Mouse (Mus musculus) neural tube, embryonic 15.5 days (tissue): ENCODE measurements at regions not wholly inside any gene's neighbourhood (a gene's known extent, or its start where the extent isn't known, plus 50 kb on each side); places are given as distances from the start of the nearest gene placed in this dataset.
A peak's percentile ranks its signal among the peaks of the same experiment; 100 is the strongest.

ENCODE experiments used
- ATAC-seq: fragments of 200-750 bp; cut with Nextera tagmentation; 2 replicates; pipeline ENCODE4 v1.8.0; 2017; ENCODE audit warnings: mild to moderate bottlenecking, moderate TSS enrichment, moderate library complexity; ENCODE audit not compliant: low FRiP score
- H3K27ac ChIP-seq: fragments of 300-500 bp; sonication (generic); replicated peaks from 2 replicates; pipeline ENCODE4 v1.5.1; 2015; ENCODE audit warnings: mild to moderate bottlenecking, inconsistent platforms
- H3K27me3 ChIP-seq: fragments of 300-500 bp; sonication (generic); replicated peaks from 2 replicates; pipeline ENCODE4 v1.6.1; 2015; ENCODE audit warnings: inconsistent platforms
- H3K36me3 ChIP-seq: fragments of 300-500 bp; sonication (generic); 2 replicates; pipeline ENCODE4 v1.6.1; 2015; ENCODE audit warnings: inconsistent platforms
- H3K4me1 ChIP-seq: fragments of 300-500 bp; sonication (generic); 2 replicates; pipeline ENCODE4 v1.6.1; 2015; ENCODE audit warnings: inconsistent platforms
- H3K4me2 ChIP-seq: fragments of 300-500 bp; sonication (generic); 2 replicates; pipeline ENCODE4 v1.6.1; 2015; ENCODE audit warnings: inconsistent platforms, mild to moderate bottlenecking, moderate library complexity
- H3K4me3 ChIP-seq: fragments of 300-500 bp; sonication (generic); replicated peaks from 2 replicates; pipeline ENCODE4 v1.5.1; 2015; ENCODE audit warnings: mild to moderate bottlenecking, inconsistent platforms
- H3K9ac ChIP-seq: fragments of 300-500 bp; sonication (generic); replicated peaks from 2 replicates; pipeline ENCODE4 v1.6.1; 2015; ENCODE audit warnings: mild to moderate bottlenecking, inconsistent platforms
- H3K9me3 ChIP-seq: fragments of 300-500 bp; sonication (generic); replicated peaks from 2 replicates; pipeline ENCODE4 v1.6.1; 2016; ENCODE audit warnings: inconsistent platforms
- WGBS: fragments of 180-500 bp; shearing (Covaris S2); methylation state at CpG from one replicate; pipeline ENCODE4 v1.1.7; 2015; ENCODE audit warnings: mixed read lengths; 5-methylcytosine and 5-hydroxymethylcytosine counted together

- Histone ChIP-seq H3K9me3 (no peaks in the 10 kb centered on the region), H3K4me1 (peaks cover 10% of the 10 kb centered on the region), H3K27ac (peak overlapping the region; percentile 37; the same call in 1 of the 2 replicates), H3K27me3 (no peaks in the 10 kb centered on the region), H3K4me3 (no peak overlapping the region), H3K4me2 (no peak overlapping the region), H3K36me3 (no peaks in the 10 kb centered on the region), H3K9ac (no peak overlapping the region)
- no peak for ATAC-seq
- WGBS, result 23% methylated on average over 2 of the region's 2 CpGs
These were observed 104.7 kb upstream of the Camk2d start for GRCm38 (mm10) chr3:126491251-126491913.

GRCm38 (mm10) chr3:126491914-126492265 lies 104.2 kb upstream of the Camk2d start:
- Histone ChIP-seq H3K9ac (no peak overlapping the region), H3K4me2 (no peak overlapping the region), H3K27me3 (no peaks in the 10 kb centered on the region), H3K27ac (peak overlapping the region; percentile 37; the same call in 1 of the 2 replicates), H3K36me3 (no peaks in the 10 kb centered on the region), H3K4me1 (peaks cover 10% of the 10 kb centered on the region), H3K9me3 (no peaks in the 10 kb centered on the region), H3K4me3 (no peak overlapping the region)
- WGBS, result 77% methylated on average over 3 of the region's 3 CpGs
- no peak for ATAC-seq

GRCm38 (mm10) chr3:126498823-126499222 lies 97.3 kb upstream of the Camk2d start:
- ATAC-seq, result no peak
- H3K36me3 ChIP-seq, result no peaks in the 10 kb centered on the region
- no peaks in the 10 kb centered on the region for H3K9me3 ChIP-seq
- no peak overlapping the region for H3K4me2 ChIP-seq
- H3K27me3 ChIP-seq, result no peaks in the 10 kb centered on the region
- no peaks in the 10 kb centered on the region for H3K4me1 ChIP-seq
- H3K4me3 ChIP-seq, result no peak overlapping the region
- no peak overlapping the region for H3K9ac ChIP-seq
- no peak overlapping the region for H3K27ac ChIP-seq
- 73% methylated on average over 2 of the region's 2 CpGs for WGBS

GRCm38 (mm10) chr3:126500247-126500646 lies 95.9 kb upstream of the Camk2d start:
- 81% methylated on average over 2 of the region's 2 CpGs for WGBS
- H3K27me3 ChIP-seq, result no peaks in the 10 kb centered on the region
- H3K36me3 ChIP-seq, result no peaks in the 10 kb centered on the region
- H3K4me2 ChIP-seq, result no peak overlapping the region
- no peaks in the 10 kb centered on the region for H3K4me1 ChIP-seq
- H3K4me3 ChIP-seq, result no peak overlapping the region
- no peaks in the 10 kb centered on the region for H3K9me3 ChIP-seq
- H3K9ac ChIP-seq, result no peak overlapping the region
- H3K27ac ChIP-seq, result no peak overlapping the region
- ATAC-seq, result no peak

GRCm38 (mm10) chr3:126501826-126502225 lies 94.3 kb upstream of the Camk2d start:
- Histone ChIP-seq H3K4me2 (no peak overlapping the region), H3K9ac (no peak overlapping the region), H3K27ac (no peak overlapping the region), H3K36me3 (no peaks in the 10 kb centered on the region), H3K4me3 (no peak overlapping the region), H3K4me1 (no peaks in the 10 kb centered on the region), H3K9me3 (no peaks in the 10 kb centered on the region), H3K27me3 (no peaks in the 10 kb centered on the region)
- no peak for ATAC-seq
- 89% methylated on average over 2 of the region's 2 CpGs for WGBS

GRCm38 (mm10) chr3:126505685-126506084 lies 90.4 kb upstream of the Camk2d start:
- Histone ChIP-seq H3K4me3 (no peak overlapping the region), H3K9me3 (no peaks in the 10 kb centered on the region), H3K4me2 (no peak overlapping the region), H3K27ac (no peak overlapping the region), H3K36me3 (no peaks in the 10 kb centered on the region), H3K27me3 (no peaks in the 10 kb centered on the region), H3K9ac (no peak overlapping the region), H3K4me1 (no peaks in the 10 kb centered on the region)
- no peak for ATAC-seq
- WGBS, result 50% methylated on average over 1 of the region's 1 CpGs

- Histone ChIP-seq H3K4me3 (no peak overlapping the region), H3K9ac (no peak overlapping the region), H3K9me3 (no peaks in the 10 kb centered on the region), H3K4me2 (no peak overlapping the region), H3K27ac (no peak overlapping the region), H3K27me3 (no peaks in the 10 kb centered on the region), H3K36me3 (no peaks in the 10 kb centered on the region), H3K4me1 (no peaks in the 10 kb centered on the region)
- 27% methylated on average over 2 of the region's 2 CpGs for WGBS
- ATAC-seq, result no peak
These were observed 81.3 kb upstream of the Camk2d start for GRCm38 (mm10) chr3:126514842-126515241.

- Histone ChIP-seq H3K9me3 (no peaks in the 10 kb centered on the region), H3K4me3 (no peak overlapping the region), H3K4me1 (no peaks in the 10 kb centered on the region), H3K27ac (no peak overlapping the region), H3K36me3 (no peaks in the 10 kb centered on the region), H3K9ac (no peak overlapping the region), H3K27me3 (no peaks in the 10 kb centered on the region), H3K4me2 (no peak overlapping the region)
- WGBS, result 50% methylated on average over 7 of the region's 7 CpGs
- peak; percentile 55; the same call in 1 of the 2 replicates for ATAC-seq
These were observed 61.8 kb upstream of the Camk2d start for GRCm38 (mm10) chr3:126534118-126534820.

- Histone ChIP-seq H3K4me3 (no peak overlapping the region), H3K27ac (no peak overlapping the region), H3K9ac (no peak overlapping the region), H3K27me3 (no peaks in the 10 kb centered on the region), H3K4me2 (no peak overlapping the region), H3K9me3 (no peaks in the 10 kb centered on the region), H3K4me1 (no peaks in the 10 kb centered on the region), H3K36me3 (no peaks in the 10 kb centered on the region)
- ATAC-seq, result no peak
These were observed 60.8 kb upstream of the Camk2d start for GRCm38 (mm10) chr3:126535340-126535739.

- ATAC-seq, result no peak
- no peak overlapping the region for H3K4me3 ChIP-seq
- no peaks in the 10 kb centered on the region for H3K27me3 ChIP-seq
- H3K9me3 ChIP-seq, result no peaks in the 10 kb centered on the region
- H3K4me1 ChIP-seq, result no peaks in the 10 kb centered on the region
- H3K9ac ChIP-seq, result no peak overlapping the region
- H3K27ac ChIP-seq, result no peak overlapping the region
- H3K36me3 ChIP-seq, result no peaks in the 10 kb centered on the region
- no peak overlapping the region for H3K4me2 ChIP-seq
- WGBS, result 87% methylated on average over 7 of the region's 7 CpGs
These were observed 57.6 kb upstream of the Camk2d start for GRCm38 (mm10) chr3:126538516-126538915.

- no peak overlapping the region for H3K9ac ChIP-seq
- no peak overlapping the region for H3K27ac ChIP-seq
- H3K4me1 ChIP-seq, result no peaks in the 10 kb centered on the region
- no peaks in the 10 kb centered on the region for H3K36me3 ChIP-seq
- 85% methylated on average over 4 of the region's 4 CpGs for WGBS
- no peak overlapping the region for H3K4me2 ChIP-seq
- H3K4me3 ChIP-seq, result no peak overlapping the region
- no peaks in the 10 kb centered on the region for H3K9me3 ChIP-seq
- no peak for ATAC-seq
- H3K27me3 ChIP-seq, result no peaks in the 10 kb centered on the region
These were observed 55.0 kb upstream of the Camk2d start for GRCm38 (mm10) chr3:126541105-126541504.
